Mouse (Mus musculus) limb, embryonic 11.5 days (tissue): ENCODE data around the gene Hsd3b7. TPM values are rescaled to one million over a fixed set of nuclear protein-coding genes. Genes with fewer than 3 reads are reported as not detected.
A peak's percentile ranks its signal among the peaks of the same experiment; 100 is the strongest.
"Not testable (repeated sequence)": the region's sequence is repeated elsewhere in the genome, so short reads cannot be mapped to it uniquely, and the experiment has no call there.

Source experiments
- ATAC-seq: fragments of 200-750 bp; cut with Nextera tagmentation; 2 replicates; pipeline ENCODE4 v1.8.0; 2017; ENCODE audit warnings: low read depth; ENCODE audit not compliant: insufficient number of reproducible peaks, low FRiP score, low TSS enrichment
- DNase-seq: peaks from one replicate; pipeline ENCODE4 v3.0.0-alpha.2; 2015; ENCODE audit warnings: low spot score
- H3K27ac ChIP-seq: fragments of 300-500 bp; sonication (generic); replicated peaks from 2 replicates; pipeline ENCODE4 v1.5.1; 2014; ENCODE audit warnings: low read depth, mild to moderate bottlenecking, low read length
- H3K27me3 ChIP-seq: fragments of 300-500 bp; sonication (generic); 2 replicates; pipeline ENCODE4 v1.6.1; 2014; ENCODE audit warnings: mild to moderate bottlenecking, low read length, mixed read lengths; ENCODE audit not compliant: control insufficient read depth, insufficient read depth
- H3K36me3 ChIP-seq: fragments of 300-500 bp; sonication (generic); 2 replicates; pipeline ENCODE4 v1.6.1; 2014; ENCODE audit warnings: mild to moderate bottlenecking, low read length, moderate library complexity, mixed read lengths; ENCODE audit not compliant: control insufficient read depth, insufficient read depth
- H3K4me1 ChIP-seq: fragments of 300-500 bp; sonication (generic); 2 replicates; pipeline ENCODE4 v1.6.1; 2014; ENCODE audit warnings: low read length, mixed read lengths; ENCODE audit not compliant: control insufficient read depth, insufficient read depth
- H3K4me2 ChIP-seq: fragments of 300-500 bp; sonication (generic); 2 replicates; pipeline ENCODE4 v1.6.1; 2014; ENCODE audit warnings: low read depth, mild to moderate bottlenecking, moderate library complexity; ENCODE audit not compliant: severe bottlenecking
- H3K4me3 ChIP-seq: fragments of 300-500 bp; sonication (generic); 2 replicates; pipeline ENCODE4 v1.5.1; 2014; ENCODE audit warnings: low read depth, low read length
- H3K9ac ChIP-seq: fragments of 300-500 bp; sonication (generic); 2 replicates; pipeline ENCODE4 v1.6.1; 2014; ENCODE audit warnings: mild to moderate bottlenecking, low read length
- H3K9me3 ChIP-seq: fragments of 300-500 bp; sonication (generic); 2 replicates; pipeline ENCODE4 v1.6.1; 2016; ENCODE audit warnings: low read length; ENCODE audit not compliant: control insufficient read depth
- WGBS: fragments of 180-500 bp; shearing (Covaris S2); extraction: QIAGEN DNeasy Blood & Tissue Kit; methylation state at CpG from one replicate; pipeline ENCODE4 v1.1.7; 2014; 5-methylcytosine and 5-hydroxymethylcytosine counted together
- polyA plus RNA-seq: library from polyadenylated mRNA; unstranded; fragments of >200 nt; fragmentation: Nextera tagmentation; extraction: Ambion mirVana; gene quantifications from 2 replicates; pipeline ENCODE4 v1.2.1, GENCODE M21; 2014

Hsd3b7 gene
- polyA plus RNA-seq, 1 experiment from 2014 or later = 8.0 TPM

GRCm38 (mm10) chr7:127771262-127771661 is 29.1 kb upstream of the Hsd3b7 start:
- Histone ChIP-seq H3K27ac (no peak overlapping the region), H3K4me3 (no peak overlapping the region), H3K9ac (no peak overlapping the region), H3K27me3 (no peaks in the 10 kb centered on the region), H3K4me2 (peak overlapping the region; percentile 97), H3K9me3 (no peaks in the 10 kb centered on the region), H3K36me3 (peaks cover 9% of the 10 kb centered on the region), H3K4me1 (peaks cover 12% of the 10 kb centered on the region)
- DNase-seq = no peak
- no peak for ATAC-seq
- WGBS = 79% methylated on average over 5 of the region's 5 CpGs

GRCm38 (mm10) chr7:127772080-127772479 is 28.3 kb upstream of the Hsd3b7 start:
- ATAC-seq (no peak), DNase-seq (no peak)
- Histone ChIP-seq H3K27ac (no peak overlapping the region), H3K4me3 (no peak overlapping the region), H3K36me3 (peaks cover 8% of the 10 kb centered on the region), H3K9me3 (no peaks in the 10 kb centered on the region), H3K4me2 (no peak overlapping the region), H3K4me1 (peaks cover 12% of the 10 kb centered on the region), H3K27me3 (no peaks in the 10 kb centered on the region), H3K9ac (no peak overlapping the region)
- WGBS = 89% methylated on average over 3 of the region's 3 CpGs

- Histone ChIP-seq H3K36me3 (peaks cover 4% of the 10 kb centered on the region), H3K27ac (no peak overlapping the region), H3K4me2 (no peak overlapping the region), H3K9ac (no peak overlapping the region), H3K27me3 (no peaks in the 10 kb centered on the region), H3K9me3 (no peaks in the 10 kb centered on the region), H3K4me3 (no peak overlapping the region), H3K4me1 (peaks cover 12% of the 10 kb centered on the region)
- DNase-seq (no peak), ATAC-seq (no peak)
- WGBS = 100% methylated on average over 1 of the region's 1 CpGs
Observed at GRCm38 (mm10) chr7:127772557-127772956, 27.8 kb upstream of the Hsd3b7 start.

DNA sequence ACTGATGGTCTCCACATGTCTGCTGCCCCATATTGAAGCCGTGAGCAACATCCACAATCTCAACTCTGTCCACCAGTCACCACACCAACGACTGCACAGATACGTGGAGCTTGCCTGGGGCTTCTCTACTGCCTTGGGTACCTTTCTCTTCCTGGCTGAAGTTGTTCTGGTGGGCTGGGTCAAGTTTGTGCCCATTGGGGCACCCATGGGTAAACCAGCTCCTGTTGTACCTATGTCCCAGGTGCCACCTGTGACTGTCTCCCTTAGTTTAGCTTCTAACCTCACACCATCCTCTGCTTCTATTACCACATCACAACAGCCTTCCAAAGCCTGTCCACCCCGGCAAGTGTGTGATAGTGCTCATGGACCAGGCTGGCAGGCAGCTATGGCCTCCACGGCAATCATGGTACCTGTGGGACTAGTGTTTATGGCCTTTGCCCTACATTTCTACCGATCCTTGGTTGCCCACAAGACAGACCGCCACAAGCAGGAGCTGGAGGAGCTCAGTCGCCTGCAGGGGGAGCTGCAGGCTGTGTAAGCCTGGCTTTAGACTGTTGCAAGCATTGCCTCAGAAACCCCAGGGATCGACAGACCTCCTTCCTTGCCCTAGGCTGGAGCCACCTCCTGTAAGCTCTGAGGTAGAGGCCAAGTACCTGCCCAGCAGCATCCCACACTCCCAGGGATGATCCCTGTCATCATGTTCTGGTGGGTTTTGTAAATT is 26.6 kb upstream of the Hsd3b7 start:
- no peak for ATAC-seq
- Histone ChIP-seq H3K27me3 (no peaks in the 10 kb centered on the region), H3K27ac (no peak overlapping the region), H3K9me3 (no peaks in the 10 kb centered on the region), H3K36me3 (no peaks in the 10 kb centered on the region; the same call in 1 of the 2 replicates), H3K4me1 (peaks cover 17% of the 10 kb centered on the region), H3K4me2 (no peak overlapping the region), H3K9ac (no peak overlapping the region), H3K4me3 (no peak overlapping the region)
- 45% methylated on average over 9 of the region's 9 CpGs for WGBS
- DNase-seq = peak; percentile 75

DNA sequence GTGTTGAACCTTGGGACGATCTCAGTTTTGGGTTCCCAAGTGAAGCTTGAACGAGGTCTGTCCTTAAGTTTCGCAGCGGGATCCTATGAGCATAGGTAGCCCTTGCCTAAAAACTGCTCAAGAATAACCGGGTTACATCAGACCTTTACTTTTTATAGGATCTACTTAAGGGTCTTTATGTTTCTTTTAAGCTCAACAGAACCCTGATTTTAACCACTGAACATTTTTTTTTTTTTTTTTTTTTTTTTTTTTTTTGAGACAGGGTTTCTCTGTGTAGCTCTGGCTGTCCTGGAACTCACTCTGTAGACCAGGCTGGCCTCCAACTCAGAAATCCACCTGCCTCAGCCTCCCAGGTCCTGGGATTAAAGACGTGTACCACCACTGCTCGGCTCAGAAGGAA is 24.6 kb upstream of the Hsd3b7 start:
- DNase-seq, H3K36me3 ChIP-seq, H3K9me3 ChIP-seq, H3K9ac ChIP-seq, ATAC-seq, H3K27ac ChIP-seq, H3K4me1 ChIP-seq, H3K27me3 ChIP-seq: not testable (repeated sequence)
- Histone ChIP-seq H3K4me3 (peak overlapping the region; percentile 70), H3K4me2 (peak overlapping the region; percentile 76)
- 75% methylated on average over 7 of the region's 7 CpGs for WGBS

DNA sequence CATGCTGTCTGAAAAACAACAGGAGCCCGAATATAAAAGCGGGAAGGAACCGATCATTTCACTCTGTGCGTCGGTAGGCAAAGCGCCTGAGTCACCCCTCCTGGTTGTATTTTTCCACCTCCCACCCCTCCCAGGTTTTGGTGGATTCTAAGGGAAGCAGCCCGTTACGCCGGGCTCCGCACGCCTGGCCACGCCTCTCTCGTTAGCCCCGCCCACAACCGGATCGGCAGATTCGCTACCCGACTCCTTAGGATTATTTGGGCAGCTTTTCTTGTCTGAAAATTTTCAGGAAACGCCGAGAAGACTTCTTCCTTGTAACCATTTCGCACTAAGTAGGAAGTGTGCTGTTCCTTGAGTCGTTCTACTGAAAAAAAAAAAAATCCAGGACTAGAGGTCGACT is 24.0 kb upstream of the Hsd3b7 start, which contains the start of gene Setd1a:
TSS of gene Setd1a (plus strand) at position 245 of the 400 bp plus-strand sequence.
- Histone ChIP-seq H3K4me1 (peaks cover 8% of the 10 kb centered on the region), H3K36me3 (peaks cover 4% of the 10 kb centered on the region; the same call in 1 of the 2 replicates), H3K27me3 (no peaks in the 10 kb centered on the region), H3K4me2 (peak within 1 kb of the TSS; percentile 76), H3K9ac (peak within 1 kb of the TSS; percentile 92), H3K4me3 (peak within 1 kb of the TSS; percentile 70), H3K27ac (peak within 1 kb of the TSS; percentile 91), H3K9me3 (no peaks in the 10 kb centered on the region)
- DNase-seq = peak; percentile 92
- WGBS = under 1% methylated on average over 23 of the region's 23 CpGs
- peak; percentile 61; the same call in 1 of the 2 replicates for ATAC-seq

GRCm38 (mm10) chr7:127776878-127777473 is 23.4 kb upstream of the Hsd3b7 start:
- DNase-seq = peak; percentile 96
- Histone ChIP-seq H3K36me3 (peaks cover 5% of the 10 kb centered on the region; the same call in 1 of the 2 replicates), H3K27ac (peak overlapping the region; percentile 91), H3K4me3 (peak overlapping the region; percentile 70), H3K9me3 (no peaks in the 10 kb centered on the region), H3K4me1 (peaks cover 8% of the 10 kb centered on the region), H3K9ac (peak overlapping the region; percentile 92), H3K4me2 (peak overlapping the region; percentile 76), H3K27me3 (no peaks in the 10 kb centered on the region)
- peak; percentile 89 for ATAC-seq
- WGBS = under 1% methylated on average over 46 of the region's 70 CpGs

- Histone ChIP-seq H3K9me3 (no peaks in the 10 kb centered on the region), H3K27ac (peak overlapping the region; percentile 91), H3K9ac (peak overlapping the region; percentile 92), H3K4me3 (peak overlapping the region; percentile 70), H3K4me1 (peaks cover 8% of the 10 kb centered on the region), H3K27me3 (no peaks in the 10 kb centered on the region), H3K4me2 (peak overlapping the region; percentile 76), H3K36me3 (peaks cover 7% of the 10 kb centered on the region; the same call in 1 of the 2 replicates)
- 3% methylated on average over 53 of the region's 66 CpGs for WGBS
- ATAC-seq (peak; percentile 48), DNase-seq (peak; percentile 74)
Observed at GRCm38 (mm10) chr7:127777474-127778266, 22.7 kb upstream of the Hsd3b7 start.
